Mouse (Mus musculus): Measurements from ENCODE around the gene Cit. TPM values are rescaled to one million over a fixed set of nuclear protein-coding genes. Genes with fewer than 3 reads are reported as not detected.
A peak's percentile ranks its signal among the peaks of the same experiment; 100 is the strongest.
"Not testable (repeated sequence)": the region's sequence is repeated elsewhere in the genome, so short reads cannot be mapped to it uniquely, and the experiment has no call there.

Gene Cit
- polyA plus RNA-seq, 1 experiment: 14.1 TPM

DNA sequence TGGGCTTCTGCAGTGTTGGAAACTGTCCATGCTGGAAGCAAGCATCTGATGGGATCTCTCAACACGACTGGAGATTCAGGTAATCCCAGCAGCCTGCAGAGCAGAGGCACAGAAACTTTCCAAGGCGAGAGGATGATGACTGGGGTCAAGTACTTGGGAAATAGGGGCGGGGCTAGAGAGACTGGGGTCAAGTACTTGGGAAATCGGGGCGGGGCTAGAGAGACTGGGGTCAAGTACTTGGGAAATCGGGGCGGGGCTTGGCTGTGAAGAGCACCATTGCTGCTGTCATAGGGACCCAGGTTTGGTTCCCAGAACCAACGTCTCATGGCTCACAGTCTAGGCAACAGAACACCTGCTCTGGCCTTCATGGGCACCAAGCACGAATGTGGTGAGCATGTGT, 25.1 kb upstream of the Cit start:
- no peak overlapping the region for H3K4me3 ChIP-seq (ENCODE audit: control insufficient read depth, insufficient read depth, low read length)
- TF ChIP-seq POLR2A (IDR thresholded peaks at IDR 0.05; ENCODE audit: control insufficient read depth, extremely low read depth, insufficient read depth, low read length, poor library complexity) (no peak), CTCF (IDR thresholded peaks at IDR 0.05; ENCODE audit: borderline replicate concordance, control insufficient read depth, extremely low read depth, insufficient read depth, low read length, poor library complexity) (no peak)
- no peak overlapping the region for H3K27ac ChIP-seq (ENCODE audit: control insufficient read depth, insufficient read depth, low read length)
- no peaks in the 10 kb centered on the region for H3K4me1 ChIP-seq (replicated peaks; ENCODE audit: control insufficient read depth, insufficient read depth, low read length)
- no peaks in the 10 kb centered on the region for H3K27me3 ChIP-seq (ENCODE audit: control insufficient read depth, insufficient read depth, low read length)
- H3K36me3 ChIP-seq (ENCODE audit: control insufficient read depth, insufficient read depth, low read length): no peaks in the 10 kb centered on the region
- no peak for DNase-seq
- WGBS: 81% methylated on average over 9 of the region's 9 CpGs

GRCm38 (mm10) chr5:115821200-115821599, 23.9 kb upstream of the Cit start:
- WGBS: 89% methylated on average over 12 of the region's 12 CpGs
- no peak for DNase-seq
- TF ChIP-seq CTCF (IDR thresholded peaks at IDR 0.05; ENCODE audit: borderline replicate concordance, control insufficient read depth, extremely low read depth, insufficient read depth, low read length, poor library complexity): no peak
- no peak overlapping the region for H3K27ac ChIP-seq (ENCODE audit: control insufficient read depth, insufficient read depth, low read length)
- H3K4me3 ChIP-seq (ENCODE audit: control insufficient read depth, insufficient read depth, low read length): no peak overlapping the region
- no peaks in the 10 kb centered on the region for H3K27me3 ChIP-seq (ENCODE audit: control insufficient read depth, insufficient read depth, low read length)
- H3K36me3 ChIP-seq (ENCODE audit: control insufficient read depth, insufficient read depth, low read length): no peaks in the 10 kb centered on the region
- H3K4me1 ChIP-seq (replicated peaks; ENCODE audit: control insufficient read depth, insufficient read depth, low read length): no peaks in the 10 kb centered on the region

DNA sequence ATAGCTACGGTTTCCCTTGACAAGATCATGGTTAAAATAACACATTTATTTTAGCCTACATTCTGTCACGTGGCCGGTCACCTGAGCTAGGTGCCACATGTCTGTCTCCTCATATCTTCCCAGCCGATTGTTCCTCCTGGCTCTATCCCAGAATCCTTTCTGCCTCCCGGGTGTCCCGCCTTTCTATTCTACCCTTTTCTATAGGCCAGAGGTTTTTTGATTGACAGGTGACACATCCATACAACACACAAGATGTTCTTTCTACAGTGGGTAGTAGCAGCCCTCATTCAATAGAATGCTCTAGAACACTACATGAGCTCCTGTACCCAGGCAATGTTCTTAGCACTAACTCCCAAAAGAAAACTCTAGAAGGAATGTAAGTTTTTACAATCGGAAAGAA, 23.2 kb upstream of the Cit start:
- Histone ChIP-seq H3K27ac (ENCODE audit: control insufficient read depth, insufficient read depth, low read length) (no peak overlapping the region), H3K36me3 (ENCODE audit: control insufficient read depth, insufficient read depth, low read length) (no peaks in the 10 kb centered on the region), H3K4me3 (ENCODE audit: control insufficient read depth, insufficient read depth, low read length) (no peak overlapping the region), H3K4me1 (replicated peaks; ENCODE audit: control insufficient read depth, insufficient read depth, low read length) (no peaks in the 10 kb centered on the region), H3K27me3 (ENCODE audit: control insufficient read depth, insufficient read depth, low read length) (no peaks in the 10 kb centered on the region)
- TF ChIP-seq CTCF (IDR thresholded peaks at IDR 0.05; ENCODE audit: borderline replicate concordance, control insufficient read depth, extremely low read depth, insufficient read depth, low read length, poor library complexity) (no peak), POLR2A (IDR thresholded peaks at IDR 0.05; ENCODE audit: control insufficient read depth, extremely low read depth, insufficient read depth, low read length, poor library complexity) (no peak)
- DNase-seq: no peak
- 93% methylated on average over 7 of the region's 7 CpGs for WGBS

- no peaks in the 10 kb centered on the region for H3K4me1 ChIP-seq (replicated peaks; ENCODE audit: control insufficient read depth, insufficient read depth, low read length)
- no peak for TF ChIP-seq CTCF (IDR thresholded peaks at IDR 0.05; ENCODE audit: borderline replicate concordance, control insufficient read depth, extremely low read depth, insufficient read depth, low read length, poor library complexity)
- TF ChIP-seq POLR2A (IDR thresholded peaks at IDR 0.05; ENCODE audit: control insufficient read depth, extremely low read depth, insufficient read depth, low read length, poor library complexity): no peak
- WGBS: 98% methylated on average over 2 of the region's 2 CpGs
- no peaks in the 10 kb centered on the region for H3K27me3 ChIP-seq (ENCODE audit: control insufficient read depth, insufficient read depth, low read length)
- no peaks in the 10 kb centered on the region for H3K36me3 ChIP-seq (ENCODE audit: control insufficient read depth, insufficient read depth, low read length)
- DNase-seq: no peak
- no peak overlapping the region for H3K27ac ChIP-seq (ENCODE audit: control insufficient read depth, insufficient read depth, low read length)
- H3K4me3 ChIP-seq (ENCODE audit: control insufficient read depth, insufficient read depth, low read length): no peak overlapping the region
These were observed 12.3 kb upstream of the Cit start for GRCm38 (mm10) chr5:115832754-115833153.

DNA sequence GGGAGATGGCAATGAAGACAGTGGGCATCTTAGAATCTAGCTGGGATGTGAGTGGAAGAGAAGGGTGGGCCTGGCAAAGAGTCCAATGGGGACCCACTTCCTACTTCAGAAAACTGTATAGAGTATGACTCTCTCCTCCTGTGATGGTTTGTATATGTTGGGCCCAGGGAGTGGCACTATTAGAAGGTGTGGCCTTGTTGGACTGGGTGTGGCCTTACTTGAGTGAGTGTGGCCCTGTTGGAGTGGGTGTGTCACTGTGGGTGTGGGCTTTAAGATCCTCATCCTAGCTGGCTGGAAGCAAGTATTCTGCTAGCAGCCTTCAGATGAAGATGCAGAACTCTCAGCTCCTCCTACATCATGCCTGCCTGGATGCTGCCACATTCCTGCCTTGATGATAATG, 11.3 kb upstream of the Cit start:
- DNase-seq; H3K4me3 ChIP-seq (ENCODE audit: control insufficient read depth, insufficient read depth, low read length); H3K4me1 ChIP-seq (replicated peaks; ENCODE audit: control insufficient read depth, insufficient read depth, low read length); H3K27me3 ChIP-seq (ENCODE audit: control insufficient read depth, insufficient read depth, low read length); H3K36me3 ChIP-seq (ENCODE audit: control insufficient read depth, insufficient read depth, low read length); H3K27ac ChIP-seq (ENCODE audit: control insufficient read depth, insufficient read depth, low read length): not testable (repeated sequence)

DNA sequence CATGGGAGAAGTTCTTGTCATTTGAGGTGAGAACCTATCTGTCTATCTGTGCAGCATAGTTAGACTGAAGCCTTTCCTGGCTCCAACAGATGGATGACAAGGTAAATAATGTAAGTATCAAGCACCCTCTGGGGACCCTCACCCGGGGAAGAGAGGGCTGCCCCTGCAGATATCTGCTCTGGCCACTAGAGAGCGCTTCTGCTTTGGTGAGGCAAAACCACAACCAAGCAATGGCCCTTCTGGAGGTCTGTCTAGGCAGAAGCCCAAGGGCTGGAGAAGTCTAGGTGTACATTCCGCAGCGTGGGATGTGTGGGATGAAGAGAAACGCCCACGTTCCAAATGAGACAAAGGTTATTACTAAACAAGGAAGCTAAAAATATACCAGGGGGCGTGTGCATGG, 9.8 kb upstream of the Cit start:
- no peak overlapping the region for H3K4me3 ChIP-seq (ENCODE audit: control insufficient read depth, insufficient read depth, low read length)
- peak; percentile 53; the same call in 1 of the 2 replicates for TF ChIP-seq CTCF (IDR thresholded peaks at IDR 0.05; ENCODE audit: borderline replicate concordance, control insufficient read depth, extremely low read depth, insufficient read depth, low read length, poor library complexity)
- TF ChIP-seq POLR2A (IDR thresholded peaks at IDR 0.05; ENCODE audit: control insufficient read depth, extremely low read depth, insufficient read depth, low read length, poor library complexity): no peak
- peak; percentile 37 for DNase-seq
- WGBS: 66% methylated on average over 7 of the region's 7 CpGs
- H3K4me1 ChIP-seq (replicated peaks; ENCODE audit: control insufficient read depth, insufficient read depth, low read length): no peaks in the 10 kb centered on the region
- H3K27me3 ChIP-seq (ENCODE audit: control insufficient read depth, insufficient read depth, low read length): no peaks in the 10 kb centered on the region
- no peaks in the 10 kb centered on the region for H3K36me3 ChIP-seq (ENCODE audit: control insufficient read depth, insufficient read depth, low read length)
- H3K27ac ChIP-seq (ENCODE audit: control insufficient read depth, insufficient read depth, low read length): no peak overlapping the region

- no peak overlapping the region for H3K27ac ChIP-seq (ENCODE audit: control insufficient read depth, insufficient read depth, low read length)
- no peaks in the 10 kb centered on the region for H3K36me3 ChIP-seq (ENCODE audit: control insufficient read depth, insufficient read depth, low read length)
- no peaks in the 10 kb centered on the region for H3K4me1 ChIP-seq (replicated peaks; ENCODE audit: control insufficient read depth, insufficient read depth, low read length)
- TF ChIP-seq POLR2A (IDR thresholded peaks at IDR 0.05; ENCODE audit: control insufficient read depth, extremely low read depth, insufficient read depth, low read length, poor library complexity) (no peak), CTCF (IDR thresholded peaks at IDR 0.05; ENCODE audit: borderline replicate concordance, control insufficient read depth, extremely low read depth, insufficient read depth, low read length, poor library complexity) (no peak)
- H3K27me3 ChIP-seq (ENCODE audit: control insufficient read depth, insufficient read depth, low read length): no peaks in the 10 kb centered on the region
- no peak overlapping the region for H3K4me3 ChIP-seq (ENCODE audit: control insufficient read depth, insufficient read depth, low read length)
- WGBS: 85% methylated on average over 6 of the region's 6 CpGs
- DNase-seq: no peak
These were observed 7.0 kb upstream of the Cit start for GRCm38 (mm10) chr5:115838059-115838458.
